Mouse (Mus musculus) hindbrain, postnatal 0 days (tissue): ENCODE results near the gene Sgta. TPM values are rescaled to one million over a fixed set of nuclear protein-coding genes. Genes with fewer than 3 reads are reported as not detected.
A peak's percentile ranks its signal among the peaks of the same experiment; 100 is the strongest.

Experiments
- ATAC-seq: fragments of 200-750 bp; cut with Nextera tagmentation; 2 replicates; pipeline ENCODE4 v1.8.0; 2017; ENCODE audit warnings: mild to moderate bottlenecking, moderate TSS enrichment, moderate library complexity
- DNase-seq: peaks from one replicate; pipeline ENCODE4 v3.0.0-alpha.2; 2015; ENCODE audit warnings: low spot score
- H3K27ac ChIP-seq: fragments of 300-500 bp; sonication (generic); 2 replicates; pipeline ENCODE4 v1.5.1; 2014; ENCODE audit warnings: mild to moderate bottlenecking
- H3K27me3 ChIP-seq: fragments of 300-500 bp; sonication (generic); 2 replicates; pipeline ENCODE4 v1.6.1; 2014; ENCODE audit warnings: low read length, mixed read lengths; ENCODE audit not compliant: insufficient read depth
- H3K36me3 ChIP-seq: fragments of 300-500 bp; sonication (generic); 2 replicates; pipeline ENCODE4 v1.6.1; 2014; ENCODE audit warnings: low read length, mixed read lengths; ENCODE audit not compliant: insufficient read depth
- H3K4me1 ChIP-seq: fragments of 300-500 bp; sonication (generic); 2 replicates; pipeline ENCODE4 v1.6.1; 2014; ENCODE audit warnings: antibody characterized with exemption, low read length, mixed read lengths; ENCODE audit not compliant: insufficient read depth
- H3K4me2 ChIP-seq: fragments of 300-500 bp; sonication (generic); 2 replicates; pipeline ENCODE4 v1.6.1; 2014; ENCODE audit warnings: low read depth, mild to moderate bottlenecking, low read length, moderate library complexity, mixed read lengths
- H3K4me3 ChIP-seq: fragments of 300-500 bp; sonication (generic); 2 replicates; pipeline ENCODE4 v1.5.1; 2014; ENCODE audit warnings: low read length
- H3K9ac ChIP-seq: fragments of 300-500 bp; sonication (generic); replicated peaks from 2 replicates; pipeline ENCODE4 v1.6.1; 2014; ENCODE audit warnings: mild to moderate bottlenecking, low read length, moderate library complexity, mixed read lengths
- H3K9me3 ChIP-seq: fragments of 300-500 bp; sonication (generic); 2 replicates; pipeline ENCODE4 v1.6.1; 2016; ENCODE audit warnings: low read length, mixed read lengths
- CTCF ChIP-seq: IDR thresholded peaks from 2 replicates; pipeline ENCODE4 v1.5.1; 2016; ENCODE audit warnings: antibody characterized with exemption, control low read depth, low read depth
- WGBS: fragments of 180-500 bp; shearing (Covaris S2); extraction: QIAGEN DNeasy Blood & Tissue Kit; methylation state at CpG from one replicate; pipeline ENCODE4 v1.1.7; 2014; 5-methylcytosine and 5-hydroxymethylcytosine counted together
- polyA plus RNA-seq: library from polyadenylated mRNA; unstranded; fragments of >200 nt; fragmentation: Nextera tagmentation; extraction: Ambion mirVana; gene quantifications from 2 replicates; pipeline ENCODE4 v1.2.1, GENCODE M21; 2015
- total RNA-seq: library from RNA; depleted of rRNA; stranded (reverse); fragments of >200 nt; gene quantifications from 2 replicates; pipeline ENCODE4 v1.2.3, GENCODE M21; 2014

Gene Sgta
- total and polyA plus RNA-seq, 2 experiments from 2014 or later: 279 to 290 TPM

- H3K4me2 ChIP-seq: no peak overlapping the region
- H3K9me3 ChIP-seq: no peaks in the 10 kb centered on the region
- ATAC-seq (no peak), DNase-seq (no peak)
- no peak overlapping the region for H3K9ac ChIP-seq
- H3K36me3 ChIP-seq: no peaks in the 10 kb centered on the region
- H3K4me3 ChIP-seq: no peak overlapping the region
- TF ChIP-seq CTCF: no peak
- 0 out of 2 replicates have a peak, but pooled peaks cover 3% of the 10 kb centered on the region for H3K4me1 ChIP-seq
- WGBS: 75% methylated on average over 7 of the region's 7 CpGs
- H3K27me3 ChIP-seq: no peaks in the 10 kb centered on the region
- H3K27ac ChIP-seq: no peak overlapping the region
These were observed 30.6 kb upstream of the Sgta start for GRCm38 (mm10) chr10:81090621-81091020.

- DNase-seq (peak; percentile 75), ATAC-seq (peak; percentile 53)
- Histone ChIP-seq H3K27ac (no peak overlapping the region), H3K4me3 (no peak overlapping the region), H3K9ac (no peak overlapping the region), H3K36me3 (no peaks in the 10 kb centered on the region), H3K4me1 (0 out of 2 replicates have a peak, but pooled peaks cover 3% of the 10 kb centered on the region), H3K4me2 (no peak overlapping the region), H3K27me3 (no peaks in the 10 kb centered on the region), H3K9me3 (no peaks in the 10 kb centered on the region)
- 40% methylated on average over 2 of the region's 2 CpGs for WGBS
- TF ChIP-seq CTCF: no peak
These were observed 29.2 kb upstream of the Sgta start for GRCm38 (mm10) chr10:81089216-81089615.

GRCm38 (mm10) chr10:81087021-81087420, 27.0 kb upstream of the Sgta start:
- DNase-seq (no peak), ATAC-seq (no peak)
- Histone ChIP-seq H3K4me1 (0 out of 2 replicates have a peak, but pooled peaks cover 3% of the 10 kb centered on the region), H3K4me2 (no peak overlapping the region), H3K36me3 (peaks cover 2% of the 10 kb centered on the region; the same call in 1 of the 2 replicates), H3K9ac (no peak overlapping the region), H3K27me3 (no peaks in the 10 kb centered on the region), H3K4me3 (no peak overlapping the region), H3K27ac (no peak overlapping the region), H3K9me3 (no peaks in the 10 kb centered on the region)
- TF ChIP-seq CTCF: peak; percentile 42; the same call in 1 of the 2 replicates
- 50% methylated on average over 2 of the region's 2 CpGs for WGBS

GRCm38 (mm10) chr10:81082168-81082960, 22.4 kb upstream of the Sgta start:
- Histone ChIP-seq H3K4me2 (no peak overlapping the region), H3K4me3 (no peak overlapping the region), H3K9ac (no peak overlapping the region), H3K9me3 (no peaks in the 10 kb centered on the region), H3K27ac (no peak overlapping the region), H3K4me1 (no peaks in the 10 kb centered on the region), H3K36me3 (peaks cover 36% of the 10 kb centered on the region), H3K27me3 (no peaks in the 10 kb centered on the region)
- ATAC-seq (peak; percentile 46; the same call in 1 of the 2 replicates), DNase-seq (peak; percentile 79)
- 82% methylated on average over 7 of the region's 7 CpGs for WGBS
- peak; percentile 85 for TF ChIP-seq CTCF

- H3K27ac ChIP-seq: no peak overlapping the region
- H3K9me3 ChIP-seq: no peaks in the 10 kb centered on the region
- H3K36me3 ChIP-seq: peaks cover 42% of the 10 kb centered on the region
- no peak for ATAC-seq
- WGBS: 85% methylated on average over 31 of the region's 31 CpGs
- no peak overlapping the region for H3K4me2 ChIP-seq
- H3K27me3 ChIP-seq: no peaks in the 10 kb centered on the region
- no peaks in the 10 kb centered on the region for H3K4me1 ChIP-seq
- no peak for TF ChIP-seq CTCF
- no peak overlapping the region for H3K9ac ChIP-seq
- H3K4me3 ChIP-seq: no peak overlapping the region
- DNase-seq: no peak
These were observed 20.2 kb upstream of the Sgta start for GRCm38 (mm10) chr10:81080008-81080655.

GRCm38 (mm10) chr10:81077916-81078315, 17.9 kb upstream of the Sgta start:
- 97% methylated on average over 11 of the region's 11 CpGs for WGBS
- no peak for DNase-seq
- no peak overlapping the region for H3K4me3 ChIP-seq

More at GRCm38 (mm10) chr10:81077916-81078315, 17.9 kb upstream of the Sgta start:
- Histone ChIP-seq H3K36me3 (peaks cover 55% of the 10 kb centered on the region), H3K9me3 (no peaks in the 10 kb centered on the region), H3K4me1 (no peaks in the 10 kb centered on the region), H3K27ac (no peak overlapping the region), H3K27me3 (no peaks in the 10 kb centered on the region), H3K9ac (no peak overlapping the region), H3K4me2 (no peak overlapping the region)
- no peak for TF ChIP-seq CTCF
- no peak for ATAC-seq
